ENCODE assay signal across 18 mouse cellular contexts in genomic region chr6:53490917-53491316, GRCm38 (mm10).
DNase-seq lines count a peak whose midpoint lies in the region; ATAC-seq and TF ChIP-seq lines count a peak whose summit lies in the region.
"Had no signal": no experiment of that assay in that cellular context is flagged by ENCODE, and none has a peak within 500 bp of the region (broad histone marks: within the 10 kb centered on the region; RNA-seq: fewer than 3 reads in every experiment).

No protein-coding gene starts in this region.

- H3K9ac ChIP-seq in kidney, postnatal 0 days (ENCODE audit: low read depth, low read length): no peak overlapping the region
- H3K9ac ChIP-seq: forebrain, embryonic 12.5 days; liver, embryonic 13.5 days; midbrain, embryonic 13.5 days had no signal

- peak; percentile 45 for TF ChIP-seq CTCF in kidney, postnatal 0 days (IDR thresholded peaks at IDR 0.05; ENCODE audit: low read depth)

- ATAC-seq in kidney, postnatal 0 days (replicated peaks; ENCODE audit: low FRiP score, low read depth): no peak
- ATAC-seq: inflammation-experienced regulatory T-cells, adult 6 months; midbrain, embryonic 13.5 days had no signal

- no peaks in the 10 kb centered on the region for H3K9me3 ChIP-seq in kidney, postnatal 0 days (replicated peaks; ENCODE audit: low read length)
- H3K9me3 ChIP-seq: forebrain, embryonic 12.5 days; heart, embryonic 10.5 days; liver, embryonic 13.5 days; midbrain, embryonic 13.5 days had no signal

- no peaks in the 10 kb centered on the region for H3K36me3 ChIP-seq in kidney, postnatal 0 days (ENCODE audit: insufficient read depth, low read length)
- H3K36me3 ChIP-seq: forebrain, embryonic 12.5 days; heart, embryonic 10.5 days; liver, embryonic 13.5 days; midbrain, embryonic 13.5 days had no signal

- no peak overlapping the region for H3K4me3 ChIP-seq in kidney, postnatal 0 days (replicated peaks; ENCODE audit: low read depth, low read length)
- H3K4me3 ChIP-seq: forebrain, embryonic 12.5 days; heart, embryonic 10.5 days; liver, embryonic 13.5 days; midbrain, embryonic 13.5 days had no signal

- H3K27ac ChIP-seq in kidney, postnatal 0 days: no peak overlapping the region
- H3K27ac ChIP-seq: forebrain, embryonic 12.5 days; heart, embryonic 10.5 days; liver, embryonic 13.5 days; midbrain, embryonic 13.5 days had no signal

- no peaks in the 10 kb centered on the region for H3K4me1 ChIP-seq in kidney, postnatal 0 days (replicated peaks; ENCODE audit: insufficient read depth, low read length)
- H3K4me1 ChIP-seq: forebrain, embryonic 12.5 days; liver, embryonic 13.5 days; midbrain, embryonic 13.5 days had no signal

- DNase-seq in embryo, embryonic 10 days (ENCODE audit: low spot score): peak; percentile 43
- no peak for DNase-seq in embryo, embryonic 11 days
- DNase-seq in kidney, postnatal 0 days (ENCODE audit: low spot score): no peak
- no peak for DNase-seq in kidney, adult 8-10 months
- peak; percentile 6 for DNase-seq in thymus, postnatal 0 days (ENCODE audit: low spot score)
- DNase-seq in thymus, adult 18-20 months: no peak
- DNase-seq in induced T-regulatory cell, adult 2 months (ENCODE audit: low read depth): peak; percentile 53
- no peak for DNase-seq in urinary bladder, adult 18-20 months (ENCODE audit: low spot score in 2 of 2)
- DNase-seq: B cell, adult 2 months; cerebellum, adult 11-12 months; heart, postnatal 36 days; kidney, postnatal 14 days; liver, embryonic 13.5 days; right cerebral cortex, adult 18-20 months had no signal

- 95% methylated on average over 6 of the region's 6 CpGs for WGBS in kidney, postnatal 0 days

- no peaks in the 10 kb centered on the region for H3K27me3 ChIP-seq in kidney, postnatal 0 days (ENCODE audit: insufficient read depth, low read length)
- H3K27me3 ChIP-seq: forebrain, embryonic 12.5 days; liver, embryonic 13.5 days; midbrain, embryonic 13.5 days had no signal

- H3K4me2 ChIP-seq in kidney, postnatal 0 days (ENCODE audit: low read length): no peak overlapping the region
- H3K4me2 ChIP-seq: forebrain, embryonic 12.5 days; liver, embryonic 13.5 days; midbrain, embryonic 13.5 days had no signal

Comparison
In these comparisons a context has a peak if more than half of its experiments do, and no peak if none do; other contexts are left out.
1. DNase-seq: peak in embryo, embryonic 10 days (single experiment), thymus, postnatal 0 days (single experiment) and induced T-regulatory cell, adult 2 months (single experiment); none in embryo, embryonic 11 days (single experiment), kidney, postnatal 0 days (single experiment), kidney, adult 8-10 months (0 of 2), thymus, adult 18-20 months (0 of 2) and urinary bladder, adult 18-20 months (0 of 2).